Mouse (Mus musculus): ENCODE results near the gene Abcg4. TPM values are rescaled to one million over a fixed set of nuclear protein-coding genes. Genes with fewer than 3 reads are reported as not detected.
A peak's percentile ranks its signal among the peaks of the same experiment; 100 is the strongest.

Gene Abcg4
- polyA plus RNA-seq, 1 experiment from 2014 or later: 3.4 TPM

- H3K9me3 ChIP-seq (replicated peaks): no peaks in the 10 kb centered on the region
- peaks cover 15% of the 10 kb centered on the region for H3K4me1 ChIP-seq
- H3K27me3 ChIP-seq: no peaks in the 10 kb centered on the region
- no peak overlapping the region; the same call in 1 of the 2 replicates for H3K4me3 ChIP-seq (replicated peaks)
- H3K36me3 ChIP-seq: 0 out of 2 replicates have a peak, but pooled peaks cover 2% of the 10 kb centered on the region
- ATAC-seq (replicated peaks; ENCODE audit: low FRiP score): no peak
- H3K27ac ChIP-seq: 0 out of 2 replicates have a peak overlapping the region, but pooled peaks have one; percentile 4
- H3K4me2 ChIP-seq: peak overlapping the region; percentile 89
- H3K9ac ChIP-seq: no peak overlapping the region
- WGBS: 62% methylated on average over 8 of the region's 8 CpGs
Measured at GRCm38 (mm10) chr9:44266478-44267226, 21.8 kb downstream of the Abcg4 start.

DNA sequence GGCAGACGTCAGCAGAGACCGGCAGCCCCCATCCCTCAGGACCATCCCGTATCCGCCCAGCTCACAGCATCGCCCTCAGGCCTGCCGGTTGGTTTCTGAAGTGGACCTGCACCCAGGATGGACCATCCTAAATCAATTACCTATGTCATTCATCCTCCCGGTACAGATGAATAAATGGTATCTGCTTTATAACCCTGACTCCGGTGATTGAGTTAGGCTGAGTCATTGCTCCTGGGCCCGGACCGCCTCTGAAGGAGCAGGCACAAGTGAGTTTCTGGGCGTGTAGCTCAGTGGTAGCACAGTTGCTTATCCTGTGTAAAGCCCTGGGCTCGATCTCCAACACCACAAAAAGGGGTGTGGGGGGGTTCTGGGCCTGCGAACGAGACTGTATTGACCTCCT, 27.0 kb downstream of the Abcg4 start:
- no peaks in the 10 kb centered on the region for H3K27me3 ChIP-seq
- no peaks in the 10 kb centered on the region for H3K4me1 ChIP-seq
- H3K27ac ChIP-seq: no peak overlapping the region
- H3K9ac ChIP-seq: no peak overlapping the region
- H3K4me2 ChIP-seq: no peak overlapping the region
- 0 out of 2 replicates have a peak, but pooled peaks cover 2% of the 10 kb centered on the region for H3K36me3 ChIP-seq
- WGBS: 82% methylated on average over 14 of the region's 14 CpGs
- no peak for ATAC-seq (replicated peaks; ENCODE audit: low FRiP score)
- H3K4me3 ChIP-seq (replicated peaks): no peak overlapping the region
- H3K9me3 ChIP-seq (replicated peaks): no peaks in the 10 kb centered on the region

DNA sequence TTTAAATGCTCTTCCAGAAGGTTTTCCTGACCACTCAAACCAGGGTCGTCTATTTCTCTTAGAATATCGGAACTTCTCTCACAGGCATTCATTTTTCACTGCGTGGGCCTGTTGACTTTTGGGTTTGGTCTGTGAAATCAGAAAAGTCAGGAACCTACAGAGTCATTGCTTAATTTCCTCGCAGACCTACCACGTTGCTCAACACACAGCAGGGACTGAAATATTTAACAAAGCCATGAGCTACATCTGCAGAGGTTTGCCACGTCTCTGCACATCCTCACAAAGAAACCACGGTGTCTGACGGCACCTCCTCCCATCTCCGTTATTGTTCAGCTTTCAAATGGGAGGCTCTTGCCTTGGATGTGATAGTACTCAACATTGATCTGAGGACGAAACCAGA, 29.4 kb downstream of the Abcg4 start:
- no peak for ATAC-seq (replicated peaks; ENCODE audit: low FRiP score)
- no peak overlapping the region for H3K4me2 ChIP-seq
- no peak overlapping the region for H3K27ac ChIP-seq
- peaks cover 12% of the 10 kb centered on the region for H3K4me1 ChIP-seq
- no peak overlapping the region for H3K4me3 ChIP-seq (replicated peaks)
- H3K9me3 ChIP-seq (replicated peaks): no peaks in the 10 kb centered on the region
- WGBS: 86% methylated on average over 10 of the region's 10 CpGs
- H3K9ac ChIP-seq: no peak overlapping the region
- H3K27me3 ChIP-seq: no peaks in the 10 kb centered on the region
- H3K36me3 ChIP-seq: 0 out of 2 replicates have a peak, but pooled peaks cover 2% of the 10 kb centered on the region

- Histone ChIP-seq H3K36me3 (no peaks in the 10 kb centered on the region), H3K9ac (no peak overlapping the region), H3K4me1 (peaks cover 27% of the 10 kb centered on the region), H3K27me3 (no peaks in the 10 kb centered on the region), H3K4me3 (replicated peaks) (no peak overlapping the region), H3K9me3 (replicated peaks) (no peaks in the 10 kb centered on the region), H3K4me2 (no peak overlapping the region), H3K27ac (no peak overlapping the region)
- WGBS: 83% methylated on average over 8 of the region's 8 CpGs
- ATAC-seq (replicated peaks; ENCODE audit: low FRiP score): no peak
Measured at GRCm38 (mm10) chr9:44256213-44256612, 32.2 kb downstream of the Abcg4 start.

- peaks cover 38% of the 10 kb centered on the region for H3K4me1 ChIP-seq
- H3K9ac ChIP-seq: no peak overlapping the region
- no peaks in the 10 kb centered on the region for H3K9me3 ChIP-seq (replicated peaks)
- no peaks in the 10 kb centered on the region for H3K27me3 ChIP-seq
- no peak overlapping the region for H3K4me3 ChIP-seq (replicated peaks)
- no peak for ATAC-seq (replicated peaks; ENCODE audit: low FRiP score)
- H3K27ac ChIP-seq: no peak overlapping the region
- WGBS: 77% methylated on average over 6 of the region's 6 CpGs
- no peaks in the 10 kb centered on the region for H3K36me3 ChIP-seq
- H3K4me2 ChIP-seq: no peak overlapping the region
Measured at GRCm38 (mm10) chr9:44255136-44255521, 33.3 kb downstream of the Abcg4 start.

DNA sequence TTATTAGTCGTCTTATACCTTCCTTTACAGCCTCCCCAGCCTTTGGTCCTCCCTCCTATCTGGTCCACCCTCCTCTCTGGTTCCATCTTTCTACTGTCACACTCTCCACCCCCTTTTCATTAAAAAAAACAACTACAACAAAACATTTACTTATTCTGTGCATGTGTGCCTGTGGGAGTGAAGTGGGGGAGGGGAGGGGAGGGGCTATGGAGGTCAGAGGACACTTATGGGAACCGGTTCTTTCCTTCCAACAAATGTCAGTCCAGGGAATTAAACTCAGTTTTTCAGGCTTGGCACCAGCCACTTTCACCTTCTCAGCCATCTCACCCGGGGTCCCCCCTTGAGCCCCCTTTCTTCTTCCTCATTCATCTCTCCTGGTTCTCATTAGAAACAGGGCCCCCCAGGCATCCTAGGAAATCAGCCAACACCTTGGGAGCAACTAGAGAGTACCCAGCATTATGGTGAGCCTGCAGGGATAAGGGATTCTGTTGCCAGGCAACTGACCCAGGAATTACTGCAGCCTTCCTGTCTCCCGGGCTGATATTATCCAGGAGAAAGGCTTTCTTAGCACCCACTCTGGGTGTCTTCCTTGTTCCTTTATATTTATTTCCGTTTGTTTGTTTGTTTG, 33.8 kb downstream of the Abcg4 start:
- no peak for ATAC-seq (replicated peaks; ENCODE audit: low FRiP score)
- no peak overlapping the region for H3K4me3 ChIP-seq (replicated peaks)
- WGBS: 27% methylated on average over 4 of the region's 5 CpGs
- H3K4me2 ChIP-seq: no peak overlapping the region
- peaks cover 43% of the 10 kb centered on the region for H3K4me1 ChIP-seq
- no peaks in the 10 kb centered on the region for H3K27me3 ChIP-seq
- no peak overlapping the region for H3K27ac ChIP-seq
- no peaks in the 10 kb centered on the region for H3K36me3 ChIP-seq
- no peaks in the 10 kb centered on the region for H3K9me3 ChIP-seq (replicated peaks)
- no peak overlapping the region for H3K9ac ChIP-seq

- Histone ChIP-seq H3K9ac (no peak overlapping the region), H3K9me3 (replicated peaks) (no peaks in the 10 kb centered on the region), H3K36me3 (no peaks in the 10 kb centered on the region), H3K4me3 (replicated peaks) (no peak overlapping the region), H3K27ac (no peak overlapping the region), H3K4me1 (peaks cover 48% of the 10 kb centered on the region), H3K4me2 (no peak overlapping the region), H3K27me3 (no peaks in the 10 kb centered on the region)
- no peak for ATAC-seq (replicated peaks; ENCODE audit: low FRiP score)
- 81% methylated on average over 6 of the region's 6 CpGs for WGBS
Measured at GRCm38 (mm10) chr9:44253441-44253840, 35.0 kb downstream of the Abcg4 start.

DNA sequence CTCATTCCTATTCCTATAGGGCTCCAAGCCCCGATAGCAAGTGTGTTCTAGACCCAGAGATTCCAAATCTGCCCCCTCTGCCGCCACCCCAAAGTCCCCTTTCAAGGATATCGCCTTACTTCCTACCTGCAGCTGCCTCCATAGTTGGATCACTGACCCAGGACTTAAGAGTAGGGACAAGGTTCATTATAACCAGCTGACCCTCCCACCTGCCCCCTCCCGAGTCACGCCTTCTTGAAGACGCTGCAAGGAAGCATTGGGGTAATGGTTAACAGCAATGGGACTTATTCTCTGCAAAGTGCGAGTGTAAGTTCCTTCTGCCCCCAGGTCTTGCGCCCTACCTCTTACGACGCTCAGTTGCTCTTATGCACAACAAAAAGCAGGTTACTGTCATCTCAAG, 37.1 kb downstream of the Abcg4 start, which contains the start of gene Pdzd3:
Gene Pdzd3 (minus strand): TSS at position 158 of the 400 bp plus-strand sequence.
- Histone ChIP-seq H3K9me3 (replicated peaks) (no peaks in the 10 kb centered on the region), H3K36me3 (no peaks in the 10 kb centered on the region), H3K27me3 (no peaks in the 10 kb centered on the region), H3K4me1 (peaks cover 51% of the 10 kb centered on the region), H3K9ac (no peak within 1 kb of the TSS), H3K4me3 (replicated peaks) (peak within 1 kb of the TSS; percentile 10; the same call in 1 of the 2 replicates), H3K4me2 (peak within 1 kb of the TSS; percentile 40), H3K27ac (peak within 1 kb of the TSS; percentile 3; the same call in 1 of the 2 replicates)
- no peak for ATAC-seq (replicated peaks; ENCODE audit: low FRiP score)
- WGBS: 56% methylated on average over 10 of the region's 10 CpGs

DNA sequence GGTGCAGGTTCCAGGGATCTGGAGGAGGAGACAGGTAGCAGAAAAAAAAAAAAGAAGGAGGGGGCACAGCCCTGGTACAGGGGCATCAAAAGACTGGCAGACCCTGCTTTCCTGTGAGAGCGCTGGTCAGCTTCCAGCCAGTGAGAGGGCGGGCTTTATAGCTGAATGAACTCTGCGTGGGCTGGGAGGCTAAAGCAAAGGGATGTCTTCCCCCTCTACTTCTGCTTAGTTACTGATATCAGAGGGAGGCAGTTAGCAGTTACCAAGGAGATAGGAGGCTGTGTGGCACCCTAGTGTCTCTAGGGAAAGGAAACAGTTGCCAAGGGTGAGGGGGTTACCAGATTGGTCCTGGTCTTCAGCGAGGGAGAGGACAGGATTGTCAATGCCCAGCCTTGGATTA, 38.0 kb downstream of the Abcg4 start:
- Histone ChIP-seq H3K9ac (no peak overlapping the region), H3K36me3 (no peaks in the 10 kb centered on the region), H3K4me3 (replicated peaks) (no peak overlapping the region), H3K4me1 (peaks cover 51% of the 10 kb centered on the region), H3K9me3 (replicated peaks) (no peaks in the 10 kb centered on the region), H3K27ac (no peak overlapping the region), H3K4me2 (peak overlapping the region; percentile 40), H3K27me3 (no peaks in the 10 kb centered on the region)
- no peak for ATAC-seq (replicated peaks; ENCODE audit: low FRiP score)
- WGBS: 43% methylated on average over 4 of the region's 4 CpGs

GRCm38 (mm10) chr9:44249181-44250146, 39.0 kb downstream of the Abcg4 start:
- 45% methylated on average over 26 of the region's 26 CpGs for WGBS

DNA sequence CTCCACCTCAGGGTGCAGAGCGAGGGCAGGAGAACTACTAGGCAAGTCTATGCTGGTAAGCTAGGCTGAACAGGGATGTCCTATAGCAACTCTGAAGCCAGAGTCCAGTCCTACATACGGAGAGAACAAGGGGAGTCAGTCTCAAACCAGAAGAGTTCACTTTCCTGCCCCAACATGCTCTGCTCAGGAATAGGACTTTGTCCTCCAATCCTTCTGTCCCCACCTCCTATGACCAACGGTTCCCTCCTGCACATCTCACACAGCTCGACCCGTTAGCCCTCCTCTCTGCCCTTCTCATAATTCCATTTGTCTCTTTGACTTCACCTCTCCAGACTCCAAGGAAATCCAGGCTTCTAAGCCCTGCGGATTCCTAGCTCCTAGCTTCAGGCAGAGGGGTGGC, 40.5 kb downstream of the Abcg4 start:
- no peak for ATAC-seq (replicated peaks; ENCODE audit: low FRiP score)
- Histone ChIP-seq H3K4me3 (replicated peaks) (no peak overlapping the region), H3K27me3 (no peaks in the 10 kb centered on the region), H3K4me1 (peaks cover 37% of the 10 kb centered on the region), H3K4me2 (no peak overlapping the region), H3K9ac (no peak overlapping the region), H3K36me3 (no peaks in the 10 kb centered on the region), H3K9me3 (replicated peaks) (no peaks in the 10 kb centered on the region), H3K27ac (no peak overlapping the region)
- 77% methylated on average over 6 of the region's 6 CpGs for WGBS

More at GRCm38 (mm10) chr9:44249181-44250146, 39.0 kb downstream of the Abcg4 start:
- Histone ChIP-seq H3K9me3 (replicated peaks) (no peaks in the 10 kb centered on the region), H3K36me3 (no peaks in the 10 kb centered on the region), H3K4me3 (replicated peaks) (no peak overlapping the region), H3K4me1 (peaks cover 43% of the 10 kb centered on the region), H3K9ac (no peak overlapping the region), H3K27ac (no peak overlapping the region), H3K27me3 (no peaks in the 10 kb centered on the region), H3K4me2 (peak overlapping the region; percentile 40)
- ATAC-seq (replicated peaks; ENCODE audit: low FRiP score): peak; percentile 76

Data from kidney, embryonic 15.5 days (tissue).